ENCODE assay signal across 8 mouse cellular contexts in the genomic region with DNA sequence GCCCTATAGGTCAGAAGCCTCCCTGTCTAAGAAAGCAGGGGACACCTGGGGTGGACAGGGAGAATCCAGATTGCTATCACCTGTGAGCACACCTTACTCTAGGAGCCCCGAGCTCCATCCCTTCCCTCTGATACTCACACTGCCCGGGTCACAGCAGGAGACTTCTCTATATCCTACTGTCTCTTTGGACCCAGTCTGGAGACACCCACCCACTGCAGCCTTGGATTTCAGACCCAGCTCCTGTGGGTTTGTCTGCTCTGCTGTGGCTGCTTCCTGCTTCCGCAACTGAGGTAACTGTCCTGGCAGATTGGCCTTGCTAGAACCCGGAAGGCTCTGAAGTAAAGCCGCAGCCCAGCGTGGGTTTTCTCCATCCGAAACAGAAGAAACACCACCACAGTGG. TPM values are rescaled to one million over a fixed set of nuclear protein-coding genes. Genes with fewer than 3 reads are reported as not detected.
A peak's percentile ranks its signal among the peaks of the same experiment; 100 is the strongest.
DNase-seq lines count a peak whose midpoint lies in the region; ATAC-seq lines count a peak whose summit lies in the region.

No protein-coding gene starts in this region.

- 0 out of 2 replicates have a peak, but pooled peaks cover 7% of the 10 kb centered on the region for H3K27me3 ChIP-seq in forebrain, embryonic 15.5 days
- H3K27me3 ChIP-seq in kidney, embryonic 14.5 days (ENCODE audit: control insufficient read depth, insufficient read depth, low read length), result peaks cover 12% of the 10 kb centered on the region; the same call in 1 of the 2 replicates
- no peaks in the 10 kb centered on the region for H3K27me3 ChIP-seq in midbrain, embryonic 14.5 days (ENCODE audit: control insufficient read depth, insufficient read depth, low read length)

- peak; percentile 20 for DNase-seq in cerebellum, adult 9-11 months
- no peak for DNase-seq in cerebellum, postnatal 10 days
- DNase-seq in midbrain, embryonic 14.5 days, result no peak
- DNase-seq in testis, postnatal 10 days (ENCODE audit: low spot score), result no peak
- no peak for DNase-seq in urinary bladder, postnatal 36 days (ENCODE audit: low spot score in 2 of 2)

- no peaks in the 10 kb centered on the region for H3K9me3 ChIP-seq in forebrain, embryonic 15.5 days
- H3K9me3 ChIP-seq in kidney, embryonic 14.5 days (ENCODE audit: control insufficient read depth, low read length), result no peaks in the 10 kb centered on the region
- no peaks in the 10 kb centered on the region for H3K9me3 ChIP-seq in midbrain, embryonic 14.5 days (ENCODE audit: control insufficient read depth, low read length)

- H3K4me3 ChIP-seq in forebrain, embryonic 15.5 days, result peak overlapping the region; percentile 64
- peak overlapping the region; percentile 57 for H3K4me3 ChIP-seq in kidney, embryonic 14.5 days (ENCODE audit: low read length)
- peak overlapping the region; percentile 51 for H3K4me3 ChIP-seq in midbrain, embryonic 14.5 days (replicated peaks; ENCODE audit: low read depth, low read length)

- peak overlapping the region; percentile 79 for H3K4me2 ChIP-seq in forebrain, embryonic 15.5 days (replicated peaks)
- peak overlapping the region; percentile 95 for H3K4me2 ChIP-seq in kidney, embryonic 14.5 days (replicated peaks; ENCODE audit: low read depth, low read length)
- H3K4me2 ChIP-seq in midbrain, embryonic 14.5 days (ENCODE audit: low read length), result peak overlapping the region; percentile 98

- 90% methylated on average over 7 of the region's 7 CpGs for WGBS in forebrain, embryonic 15.5 days
- 83% methylated on average over 7 of the region's 7 CpGs for WGBS in kidney, embryonic 14.5 days
- WGBS in midbrain, embryonic 14.5 days, result 82% methylated on average over 7 of the region's 7 CpGs

- H3K9ac ChIP-seq in forebrain, embryonic 15.5 days (replicated peaks), result peak overlapping the region; percentile 58
- H3K9ac ChIP-seq in kidney, embryonic 14.5 days (ENCODE audit: low read depth, low read length), result peak overlapping the region; percentile 59; the same call in 1 of the 2 replicates
- H3K9ac ChIP-seq in midbrain, embryonic 14.5 days (replicated peaks; ENCODE audit: low read length), result 0 out of 2 replicates have a peak overlapping the region, but pooled peaks have one; percentile 21

- ATAC-seq in forebrain, embryonic 15.5 days (replicated peaks), result no peak
- no peak for ATAC-seq in kidney, embryonic 14.5 days (ENCODE audit: low FRiP score, low TSS enrichment)
- ATAC-seq in midbrain, embryonic 14.5 days (ENCODE audit: low FRiP score, low TSS enrichment), result no peak
- no peak for ATAC-seq in CD4-positive, CD25-positive, alpha-beta regulatory T cell, adult 4 months

- peaks cover 17% of the 10 kb centered on the region for H3K4me1 ChIP-seq in forebrain, embryonic 15.5 days
- 0 out of 2 replicates have a peak, but pooled peaks cover 20% of the 10 kb centered on the region for H3K4me1 ChIP-seq in kidney, embryonic 14.5 days (ENCODE audit: control insufficient read depth, insufficient read depth, low read length)
- 0 out of 2 replicates have a peak, but pooled peaks cover 11% of the 10 kb centered on the region for H3K4me1 ChIP-seq in midbrain, embryonic 14.5 days (ENCODE audit: control insufficient read depth, insufficient read depth, low read length)

- no peaks in the 10 kb centered on the region for H3K36me3 ChIP-seq in forebrain, embryonic 15.5 days
- H3K36me3 ChIP-seq in kidney, embryonic 14.5 days (ENCODE audit: control insufficient read depth, insufficient read depth, low read length), result no peaks in the 10 kb centered on the region
- H3K36me3 ChIP-seq in midbrain, embryonic 14.5 days (ENCODE audit: control insufficient read depth, insufficient read depth, low read length), result no peaks in the 10 kb centered on the region

- no peak overlapping the region for H3K27ac ChIP-seq in forebrain, embryonic 15.5 days (replicated peaks)
- H3K27ac ChIP-seq in kidney, embryonic 14.5 days (ENCODE audit: low read depth, low read length), result no peak overlapping the region
- H3K27ac ChIP-seq in midbrain, embryonic 14.5 days (replicated peaks; ENCODE audit: low read depth, low read length), result no peak overlapping the region

RNA-seq across cellular contexts. Expression of a gene that starts 1.6 kb away (rescaled TPM):
- 10.2 and 10.4 TPM in 2 replicates for polyA plus RNA-seq in forebrain, embryonic 15.5 days (2015; fragmentation: Nextera tagmentation; extraction: Ambion mirVana)
- 11.3 and 17.8 TPM in 2 replicates for polyA plus RNA-seq in kidney, embryonic 14.5 days (2014; fragmentation: Nextera tagmentation; extraction: Ambion mirVana)
- polyA plus RNA-seq in midbrain, embryonic 14.5 days (2014; fragmentation: Nextera tagmentation; extraction: Ambion mirVana), result 11.9 and 13.1 TPM in 2 replicates
- not detected for polyA plus RNA-seq in CD4-positive, CD25-positive, alpha-beta regulatory T cell, adult 4 months (2017; shearing (Covaris generic))

Comparison
In these comparisons a context has a peak if more than half of its experiments do, and no peak if none do; other contexts are left out.
1. RNA of a gene that starts 1.6 kb away (polyA plus RNA-seq): 11.3 to 17.8 TPM in kidney, embryonic 14.5 days, 11.9 to 13.1 TPM in midbrain, embryonic 14.5 days and 10.2 to 10.4 TPM in forebrain, embryonic 15.5 days; not detected in CD4-positive, CD25-positive, alpha-beta regulatory T cell, adult 4 months; every median in the first group is over 10 times any median in the second.
2. Peak in every context shown above with its lines, with median percentiles within 50 percentile points of each other: H3K4me2 ChIP-seq, H3K4me3 ChIP-seq and H3K9ac ChIP-seq.